Mouse (Mus musculus): ENCODE results near the gene Gm13212. TPM values are rescaled to one million over a fixed set of nuclear protein-coding genes. Genes with fewer than 3 reads are reported as not detected.

Gm13212 gene
- polyA plus RNA-seq, 1 experiment from 2014 or later: 4.1 TPM

Other genes starting within 250 kb of the Gm13212 start
- 0.15 and 0.35 TPM in 2 replicates for gene Zfp990, start 74.4 kb upstream of the Gm13212 start, polyA plus RNA-seq (2014; fragmentation: Nextera tagmentation; extraction: Ambion mirVana)
- not detected in 2 replicates for gene Zfp980, start 85.5 kb downstream of the Gm13212 start, polyA plus RNA-seq (2014; fragmentation: Nextera tagmentation; extraction: Ambion mirVana)

All from intestine, embryonic 14.5 days (tissue).